Mouse (Mus musculus) frontal cortex, postnatal 36 days (tissue): Measurements from ENCODE around the gene Rin3.

Source experiments
- DNase-seq, 2 experiments: peaks; one replicate each; pipeline ENCODE4 v3.0.0; 2022; ENCODE audit warnings: low spot score in 2 of 2

Rin3 gene

GRCm38 (mm10) chr12:102330731-102331130 is 47.9 kb downstream of the Rin3 start:
- no peak for DNase-seq

GRCm38 (mm10) chr12:102333101-102333500 is 50.3 kb downstream of the Rin3 start:
- DNase-seq = no peak

- no peak for DNase-seq
Measured at GRCm38 (mm10) chr12:102339085-102339484, 56.2 kb downstream of the Rin3 start.

- no peak for DNase-seq
Measured at GRCm38 (mm10) chr12:102340471-102340870, 57.6 kb downstream of the Rin3 start.

GRCm38 (mm10) chr12:102342147-102342546 is 59.3 kb downstream of the Rin3 start:
- no peak for DNase-seq

- DNase-seq = no peak
Measured at GRCm38 (mm10) chr12:102342602-102343001, 59.8 kb downstream of the Rin3 start.

- DNase-seq = no peak
Measured at GRCm38 (mm10) chr12:102345031-102345815, 62.4 kb downstream of the Rin3 start.

- DNase-seq = peak in 1 of 2 experiments; percentile 43
Measured at GRCm38 (mm10) chr12:102346507-102346906, 63.7 kb downstream of the Rin3 start.

- DNase-seq = no peak
Measured at GRCm38 (mm10) chr12:102348447-102348846, 65.6 kb downstream of the Rin3 start.

- DNase-seq = no peak
Measured at GRCm38 (mm10) chr12:102350997-102351396, 68.1 kb downstream of the Rin3 start.

GRCm38 (mm10) chr12:102354126-102354984 is 71.5 kb downstream of the Rin3 start:
- DNase-seq = no peak

GRCm38 (mm10) chr12:102355784-102356183 is 72.9 kb downstream of the Rin3 start:
- no peak for DNase-seq

- DNase-seq = no peak
Measured at GRCm38 (mm10) chr12:102356781-102357180, 73.9 kb downstream of the Rin3 start.

- no peak for DNase-seq
Measured at GRCm38 (mm10) chr12:102359390-102359789, 76.5 kb downstream of the Rin3 start.

GRCm38 (mm10) chr12:102361189-102362161 is 78.6 kb downstream of the Rin3 start:
- DNase-seq = no peak

GRCm38 (mm10) chr12:102365016-102365415 is 82.2 kb downstream of the Rin3 start:
- DNase-seq = no peak

- DNase-seq = no peak
Measured at GRCm38 (mm10) chr12:102366126-102366816, 83.4 kb downstream of the Rin3 start.

- DNase-seq = no peak
Measured at GRCm38 (mm10) chr12:102367075-102367474, 84.2 kb downstream of the Rin3 start.

GRCm38 (mm10) chr12:102368066-102368465 is 85.2 kb downstream of the Rin3 start:
- no peak for DNase-seq

- DNase-seq = no peak
Measured at GRCm38 (mm10) chr12:102368556-102368955, 85.7 kb downstream of the Rin3 start.
